Mouse (Mus musculus): ENCODE data around the gene Sorcs3.

DNA sequence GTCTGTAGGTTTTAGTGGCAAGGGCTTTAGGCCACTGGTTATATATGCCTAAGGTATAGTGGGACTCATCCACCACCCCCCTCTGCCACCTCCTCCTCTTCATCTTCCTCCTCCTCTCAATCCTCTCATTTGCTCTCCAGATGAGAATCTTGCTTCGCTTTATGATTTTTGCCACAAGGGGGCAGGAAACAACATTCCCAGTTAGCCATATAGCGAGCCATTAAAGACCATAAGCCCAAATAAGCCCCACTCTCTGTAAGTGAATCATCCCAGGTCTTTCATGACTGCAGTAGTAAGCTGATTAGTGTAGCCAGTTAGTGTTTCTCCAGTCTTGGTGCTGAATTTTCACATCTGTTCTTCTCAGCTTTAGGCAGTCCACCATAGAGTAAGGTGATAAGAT, 205.5 kb downstream of the Sorcs3 start:
- TF ChIP-seq POLR2A (IDR thresholded peaks at IDR 0.05; ENCODE audit: insufficient read length, low read depth) (no peak), TCF3 (IDR thresholded peaks at IDR 0.05; ENCODE audit: insufficient read length, low read depth) (no peak)
